Mouse (Mus musculus) left cerebral cortex, adult 18-20 months (tissue): ENCODE data around the gene Plb1. TPM values are rescaled to one million over a fixed set of nuclear protein-coding genes. Genes with fewer than 3 reads are reported as not detected.
A peak's percentile ranks its signal among the peaks of the same experiment; 100 is the strongest.

ENCODE experiments used
- DNase-seq, 2 experiments: peaks; one replicate each; pipeline ENCODE4 v3.0.0; 2021 to 2022; ENCODE audit warnings: low spot score in 2 of 2, mixed read lengths in 1 of 2
- total RNA-seq, 2 experiments: library from RNA; stranded (reverse); gene quantifications; 2 replicates each; pipeline ENCODE4 v1.2.3; 2021

Plb1 gene
- total RNA-seq, 2 experiments from 2014 or later, result 0.61 to 1.00 TPM

DNA sequence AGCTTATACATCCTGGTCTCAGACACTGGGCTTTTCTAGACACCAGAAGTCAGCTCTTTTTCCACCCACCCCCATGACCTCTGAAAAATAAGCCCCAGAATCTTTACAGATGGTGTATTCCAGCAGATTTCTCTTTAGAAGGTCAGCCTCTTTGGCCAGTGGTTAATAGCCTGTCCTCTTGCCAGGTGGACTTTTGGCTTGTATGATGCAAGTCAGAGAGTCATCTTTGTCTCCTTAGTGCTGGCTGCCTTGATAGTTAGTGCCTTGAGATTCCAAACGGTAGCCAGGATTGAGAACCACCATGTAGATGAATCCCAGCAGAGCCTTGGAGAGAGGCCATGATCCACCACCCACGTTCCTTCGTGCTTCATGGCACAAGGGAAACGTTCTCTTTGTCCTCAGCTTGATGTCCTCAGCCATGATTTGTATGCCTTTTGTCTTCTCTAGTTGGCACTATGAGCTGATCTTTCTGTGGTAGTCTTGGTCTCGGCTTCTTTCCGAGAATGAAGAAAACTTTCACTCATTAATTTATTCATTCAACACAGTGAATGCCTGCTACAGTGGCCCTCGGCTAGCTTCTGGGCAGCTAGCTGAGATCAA is 10.9 kb downstream of the Plb1 start:
- no peak for DNase-seq

DNA sequence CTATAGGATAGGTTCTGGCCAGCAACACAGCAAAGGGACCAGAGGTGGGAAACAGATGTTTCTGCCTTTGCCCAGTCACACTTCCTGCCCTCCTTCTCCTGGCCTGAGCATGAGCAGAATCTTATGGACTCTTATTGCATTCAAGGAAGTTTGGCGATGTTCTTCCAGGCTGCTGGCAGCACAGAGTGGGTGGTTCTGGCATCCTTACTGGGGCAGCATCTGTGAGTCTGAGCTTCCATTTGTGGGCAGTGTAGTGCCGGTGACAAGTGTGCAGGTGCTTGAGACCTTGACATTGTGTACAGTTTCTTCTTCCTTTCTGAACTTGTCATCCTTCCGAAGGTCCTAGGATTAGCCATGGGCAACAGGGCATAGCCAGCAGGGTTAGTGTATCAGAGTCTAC is 12.9 kb downstream of the Plb1 start:
- peak; percentile 58 to 65 for DNase-seq

GRCm38 (mm10) chr5:32260751-32261150 is 28.2 kb downstream of the Plb1 start:
- DNase-seq, result no peak

DNA sequence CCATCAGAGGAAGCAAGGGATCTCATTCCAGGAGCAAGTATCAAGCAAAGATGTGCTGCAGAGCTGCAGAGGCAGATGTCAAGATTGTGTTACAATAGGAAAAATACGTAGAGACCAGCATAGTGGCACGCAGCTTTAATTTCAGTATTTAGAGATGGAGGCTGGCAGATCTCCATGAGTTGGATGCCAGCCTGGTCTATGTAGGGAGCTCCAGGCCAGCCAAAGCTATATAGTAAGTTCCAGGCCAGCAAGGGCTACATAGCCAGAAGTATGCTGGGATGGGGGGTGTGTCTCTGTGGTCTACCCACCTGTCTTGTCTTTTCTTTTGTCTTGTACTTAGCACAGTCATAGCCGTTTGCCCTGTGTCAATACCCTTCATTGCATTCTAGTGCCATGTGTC is 28.7 kb downstream of the Plb1 start:
- no peak for DNase-seq

DNA sequence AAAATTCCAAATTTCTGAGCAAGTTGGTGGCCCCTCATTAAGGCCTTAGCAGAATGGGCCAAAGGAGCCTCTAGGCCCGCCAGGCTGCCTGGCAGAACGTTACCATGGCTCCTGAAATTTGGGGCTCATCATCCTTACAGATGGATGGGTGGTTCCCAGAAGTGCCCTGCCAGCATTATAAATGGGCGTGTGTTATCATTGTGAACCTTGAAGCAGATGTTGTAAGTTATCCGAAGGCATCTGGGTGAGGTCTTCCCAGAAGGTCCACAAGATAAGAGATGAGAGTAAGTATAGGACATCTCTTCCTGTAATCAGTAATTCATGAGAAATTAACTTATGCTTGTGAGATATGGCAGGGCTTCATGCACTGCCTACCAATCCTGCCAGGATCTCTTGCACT is 30.0 kb downstream of the Plb1 start:
- DNase-seq, result no peak

DNA sequence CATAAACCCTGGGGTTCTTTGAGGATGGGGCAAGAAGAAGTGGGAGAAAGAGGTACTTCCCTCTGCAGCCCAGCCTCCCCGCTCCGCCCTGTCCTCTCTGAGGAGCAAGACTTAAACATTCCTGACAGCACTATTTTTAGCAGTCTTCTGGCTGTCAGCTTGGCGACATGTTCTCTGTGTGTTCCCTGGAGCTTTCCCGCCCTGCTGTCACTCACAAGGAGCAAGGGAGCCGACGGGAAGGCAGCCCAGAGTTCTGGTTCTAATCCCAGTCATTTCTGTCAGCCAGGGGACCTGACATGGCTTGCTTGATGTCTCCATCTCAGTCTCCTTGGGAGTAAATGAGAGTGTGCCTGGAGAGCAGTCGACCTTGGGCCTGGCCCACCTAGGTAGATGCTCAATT is 40.0 kb downstream of the Plb1 start:
- no peak for DNase-seq

- DNase-seq, result no peak
Measured at GRCm38 (mm10) chr5:32278000-32278694, 45.6 kb downstream of the Plb1 start.

- no peak for DNase-seq
Measured at GRCm38 (mm10) chr5:32280066-32280465, 47.6 kb downstream of the Plb1 start.

DNA sequence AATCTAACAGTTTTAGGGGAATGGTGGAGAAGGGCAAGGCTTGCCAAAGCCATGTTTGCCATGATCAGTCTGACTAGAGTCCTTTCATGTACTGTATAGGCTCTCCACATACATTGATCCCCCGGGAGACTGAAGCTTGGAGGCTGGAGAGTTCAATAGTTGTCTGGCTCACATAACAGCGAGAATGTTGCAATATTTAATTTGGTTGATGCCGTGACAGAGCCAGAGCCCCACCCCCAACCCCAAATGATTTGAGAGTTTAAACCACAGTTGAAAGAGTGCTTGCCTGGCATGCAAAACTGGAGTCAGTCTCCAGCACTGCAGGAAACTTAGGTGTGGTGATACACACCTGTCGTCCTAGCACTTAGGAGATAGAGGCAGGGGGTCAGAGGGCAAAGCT is 49.8 kb downstream of the Plb1 start:
- DNase-seq, result no peak

GRCm38 (mm10) chr5:32283457-32283856 is 50.9 kb downstream of the Plb1 start:
- DNase-seq, result no peak

GRCm38 (mm10) chr5:32286315-32286714 is 53.8 kb downstream of the Plb1 start:
- no peak for DNase-seq

- DNase-seq, result no peak
Measured at GRCm38 (mm10) chr5:32288021-32288420, 55.5 kb downstream of the Plb1 start.

GRCm38 (mm10) chr5:32291316-32291715 is 58.8 kb downstream of the Plb1 start:
- no peak for DNase-seq

DNA sequence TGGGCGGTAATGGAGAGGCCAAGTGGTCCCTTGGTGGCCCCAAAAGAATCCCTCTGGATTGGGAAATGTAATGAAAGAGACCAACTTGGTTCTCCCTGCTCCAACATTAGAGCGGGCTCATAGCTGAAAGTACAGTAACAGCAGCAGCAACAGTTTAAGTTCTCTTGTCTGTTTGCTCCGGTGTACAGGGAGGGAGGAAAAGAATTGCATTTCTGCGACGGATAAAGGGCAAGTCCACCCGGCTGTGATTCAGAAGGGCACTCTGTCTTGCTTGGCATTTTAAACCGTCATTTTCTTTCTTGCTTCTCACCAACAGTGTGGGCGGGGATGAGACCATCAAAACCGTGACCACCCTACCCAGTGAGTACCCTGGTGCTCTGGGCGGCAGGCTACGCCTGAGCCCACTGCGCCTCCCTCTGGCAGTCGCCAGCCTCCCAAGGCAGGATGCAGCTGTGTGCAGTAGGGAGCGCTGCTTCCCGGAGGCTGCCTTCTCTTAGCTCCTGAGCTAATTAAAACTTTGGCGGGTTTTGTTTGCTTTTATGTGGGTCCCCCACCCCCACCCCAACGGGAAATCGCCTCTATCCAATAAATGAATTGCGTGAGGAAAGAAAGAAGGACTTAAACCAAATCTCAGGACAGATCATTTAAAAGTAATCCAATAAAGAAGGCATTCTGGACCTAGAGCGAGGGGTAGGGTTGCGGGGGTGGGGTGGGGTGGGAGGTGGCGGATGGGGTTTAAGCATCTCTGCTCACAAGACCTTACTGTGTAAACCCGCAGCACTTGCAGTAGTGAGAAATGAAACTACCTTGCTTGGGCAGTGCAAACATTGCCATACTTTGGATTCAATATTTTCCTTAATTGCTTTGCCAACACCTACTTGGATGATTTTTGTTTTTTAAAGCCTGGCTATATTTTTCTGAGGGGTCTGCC is 70.7 kb downstream of the Plb1 start:
- DNase-seq, result peak; percentile 57 to 64

DNA sequence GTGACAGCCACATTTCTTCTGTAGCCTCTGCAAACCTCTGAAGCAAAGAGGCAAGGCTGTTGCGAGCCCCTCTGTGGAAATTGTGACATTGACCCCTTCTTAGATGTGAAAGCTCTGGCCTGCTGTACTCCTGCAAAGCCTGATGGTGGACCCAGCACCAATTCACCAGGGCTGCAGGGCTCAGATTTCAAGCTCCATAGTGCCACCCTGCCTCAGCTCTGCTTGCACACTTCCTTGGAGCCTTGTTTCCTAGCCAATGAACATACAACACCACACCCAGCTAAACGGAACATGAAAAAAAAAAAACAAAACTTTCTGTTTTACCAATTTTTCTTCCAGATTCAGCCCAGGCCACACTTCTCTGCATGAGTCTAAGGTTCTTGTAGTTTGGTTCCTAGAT is 74.6 kb downstream of the Plb1 start:
- DNase-seq, result no peak

- no peak for DNase-seq
Measured at GRCm38 (mm10) chr5:32308647-32309046, 76.1 kb downstream of the Plb1 start.

DNA sequence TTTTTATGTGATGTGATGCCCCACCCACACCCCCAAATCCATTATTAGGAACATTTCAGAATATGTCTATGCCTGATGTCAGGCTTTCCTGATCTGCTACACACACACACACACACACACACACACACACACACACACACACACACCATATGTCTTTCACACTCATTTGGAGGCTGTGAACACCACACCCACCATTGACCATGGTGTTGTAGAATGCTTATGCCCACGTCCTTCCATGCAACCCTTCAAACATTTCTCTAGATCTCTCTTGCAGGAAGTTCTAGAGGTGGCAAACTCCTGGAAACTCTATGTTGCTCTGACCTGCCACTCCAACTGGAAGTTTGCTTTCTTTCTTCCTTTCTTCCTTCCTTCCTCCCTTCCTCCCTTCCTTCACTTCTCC is 77.2 kb downstream of the Plb1 start:
- peak; percentile 32 to 43 for DNase-seq

- no peak for DNase-seq
Measured at GRCm38 (mm10) chr5:32310802-32311201, 78.3 kb downstream of the Plb1 start.

- DNase-seq, result no peak
Measured at GRCm38 (mm10) chr5:32311589-32312166, 79.2 kb downstream of the Plb1 start.

- DNase-seq, result no peak
Measured at GRCm38 (mm10) chr5:32313671-32314070, 81.2 kb downstream of the Plb1 start.

DNA sequence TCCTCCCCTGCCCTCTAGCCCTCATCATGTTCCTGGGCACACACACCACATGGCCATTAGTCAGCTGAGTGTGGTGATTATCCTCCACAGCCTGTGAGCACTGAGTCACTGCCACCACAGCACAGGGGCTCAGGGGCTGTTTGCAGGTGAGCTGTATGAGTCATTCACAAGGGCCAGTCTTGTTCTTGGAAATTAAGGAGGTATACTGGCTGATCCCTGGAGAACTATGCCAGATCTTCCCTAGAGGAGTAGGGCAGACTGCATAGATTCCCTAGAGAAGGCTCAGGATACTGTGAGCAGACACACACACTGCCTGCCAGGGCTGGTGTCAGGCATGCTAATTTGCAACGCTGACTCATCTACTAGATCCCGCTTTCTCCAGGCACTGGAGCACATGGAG is 82.2 kb downstream of the Plb1 start:
- DNase-seq, result peak; percentile 47 to 61
